Mouse (Mus musculus): ENCODE measurements around the gene Il31ra. TPM values are rescaled to one million over a fixed set of nuclear protein-coding genes. Genes with fewer than 3 reads are reported as not detected.

The Il31ra gene
- polyA plus RNA-seq, 1 experiment from 2014 or later = 0.06 TPM

- 60% methylated on average over 5 of the region's 5 CpGs for WGBS
- Histone ChIP-seq H3K27ac (ENCODE audit: low read length) (no peak overlapping the region), H3K4me2 (ENCODE audit: low read depth, low read length) (no peak overlapping the region), H3K4me3 (ENCODE audit: low read length) (no peak overlapping the region), H3K36me3 (ENCODE audit: control insufficient read depth, insufficient read depth, low read length) (no peaks in the 10 kb centered on the region), H3K4me1 (ENCODE audit: control insufficient read depth, insufficient read depth, low read length) (no peaks in the 10 kb centered on the region), H3K9ac (ENCODE audit: low read depth, low read length) (no peak overlapping the region), H3K27me3 (replicated peaks; ENCODE audit: control insufficient read depth, insufficient read depth, low read length) (no peaks in the 10 kb centered on the region), H3K9me3 (ENCODE audit: control insufficient read depth, low read length) (no peaks in the 10 kb centered on the region)
- no peak for ATAC-seq
Observed at GRCm38 (mm10) chr13:112512824-112513223, 81.3 kb downstream of the Il31ra start.

DNA sequence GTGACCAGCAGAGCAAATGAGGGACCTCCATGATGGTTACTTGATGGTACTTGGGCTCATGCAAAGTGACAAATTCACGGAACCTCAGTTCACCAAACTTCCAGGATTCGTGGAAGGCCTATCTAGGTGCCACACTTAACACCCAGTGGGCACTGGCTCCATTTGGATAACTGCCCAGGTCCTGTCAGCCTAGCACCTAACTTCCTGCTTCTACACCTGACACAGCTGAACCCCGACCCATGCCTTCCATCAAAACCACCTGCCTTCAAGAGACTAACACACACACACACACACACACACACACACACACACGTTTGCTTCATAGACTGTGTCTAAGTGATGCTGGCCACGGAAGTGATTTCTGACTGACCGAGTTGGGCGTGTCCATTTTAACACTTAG, 82.3 kb downstream of the Il31ra start:
- Histone ChIP-seq H3K4me2 (ENCODE audit: low read depth, low read length) (no peak overlapping the region), H3K36me3 (ENCODE audit: control insufficient read depth, insufficient read depth, low read length) (no peaks in the 10 kb centered on the region), H3K27ac (ENCODE audit: low read length) (no peak overlapping the region), H3K9ac (ENCODE audit: low read depth, low read length) (no peak overlapping the region), H3K4me1 (ENCODE audit: control insufficient read depth, insufficient read depth, low read length) (no peaks in the 10 kb centered on the region), H3K27me3 (replicated peaks; ENCODE audit: control insufficient read depth, insufficient read depth, low read length) (no peaks in the 10 kb centered on the region), H3K4me3 (ENCODE audit: low read length) (no peak overlapping the region), H3K9me3 (ENCODE audit: control insufficient read depth, low read length) (no peaks in the 10 kb centered on the region)
- WGBS = 86% methylated on average over 7 of the region's 7 CpGs
- no peak for ATAC-seq

DNA sequence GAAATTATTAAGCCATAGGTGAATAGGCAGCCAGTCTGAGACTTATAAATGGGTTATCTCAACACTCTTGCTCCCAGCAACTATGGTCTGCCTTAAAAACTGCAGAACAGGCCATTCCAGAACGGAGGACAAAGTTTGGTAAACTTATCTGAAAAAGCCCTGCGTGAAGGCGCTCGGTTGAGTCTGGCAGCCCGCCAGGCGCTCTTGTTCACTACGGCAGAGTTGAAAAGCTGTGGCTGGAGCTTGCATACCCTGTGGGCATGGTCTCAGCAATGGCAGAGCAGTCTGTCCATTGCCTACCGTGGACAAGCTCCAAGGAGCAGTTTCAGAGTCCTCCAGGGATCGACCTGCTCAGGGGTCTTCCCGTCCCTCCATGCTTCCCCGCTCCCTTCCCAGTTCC, 82.9 kb downstream of the Il31ra start:
- Histone ChIP-seq H3K27me3 (replicated peaks; ENCODE audit: control insufficient read depth, insufficient read depth, low read length) (no peaks in the 10 kb centered on the region), H3K4me1 (ENCODE audit: control insufficient read depth, insufficient read depth, low read length) (no peaks in the 10 kb centered on the region), H3K9me3 (ENCODE audit: control insufficient read depth, low read length) (no peaks in the 10 kb centered on the region), H3K36me3 (ENCODE audit: control insufficient read depth, insufficient read depth, low read length) (no peaks in the 10 kb centered on the region), H3K4me2 (ENCODE audit: low read depth, low read length) (no peak overlapping the region), H3K4me3 (ENCODE audit: low read length) (no peak overlapping the region), H3K27ac (ENCODE audit: low read length) (no peak overlapping the region), H3K9ac (ENCODE audit: low read depth, low read length) (no peak overlapping the region)
- no peak for ATAC-seq
- 66% methylated on average over 11 of the region's 11 CpGs for WGBS

GRCm38 (mm10) chr13:112510437-112511212, 83.5 kb downstream of the Il31ra start:
- Histone ChIP-seq H3K9me3 (ENCODE audit: control insufficient read depth, low read length) (no peaks in the 10 kb centered on the region), H3K4me3 (ENCODE audit: low read length) (no peak overlapping the region), H3K27me3 (replicated peaks; ENCODE audit: control insufficient read depth, insufficient read depth, low read length) (no peaks in the 10 kb centered on the region), H3K36me3 (ENCODE audit: control insufficient read depth, insufficient read depth, low read length) (no peaks in the 10 kb centered on the region), H3K9ac (ENCODE audit: low read depth, low read length) (no peak overlapping the region), H3K4me1 (ENCODE audit: control insufficient read depth, insufficient read depth, low read length) (no peaks in the 10 kb centered on the region), H3K4me2 (ENCODE audit: low read depth, low read length) (no peak overlapping the region), H3K27ac (ENCODE audit: low read length) (no peak overlapping the region)
- no peak for ATAC-seq
- WGBS = 90% methylated on average over 19 of the region's 19 CpGs

- no peak overlapping the region for H3K4me2 ChIP-seq (ENCODE audit: low read depth, low read length)
- H3K4me3 ChIP-seq (ENCODE audit: low read length) = no peak overlapping the region
- WGBS = 26% methylated on average over 4 of the region's 4 CpGs
- ATAC-seq = peak; percentile 62
- H3K9ac ChIP-seq (ENCODE audit: low read depth, low read length) = no peak overlapping the region
- H3K4me1 ChIP-seq (ENCODE audit: control insufficient read depth, insufficient read depth, low read length) = no peaks in the 10 kb centered on the region
- H3K27me3 ChIP-seq (replicated peaks; ENCODE audit: control insufficient read depth, insufficient read depth, low read length) = no peaks in the 10 kb centered on the region
- H3K36me3 ChIP-seq (ENCODE audit: control insufficient read depth, insufficient read depth, low read length) = peaks cover 5% of the 10 kb centered on the region; the same call in 1 of the 2 replicates
- H3K27ac ChIP-seq (ENCODE audit: low read length) = no peak overlapping the region
- no peaks in the 10 kb centered on the region for H3K9me3 ChIP-seq (ENCODE audit: control insufficient read depth, low read length)
Observed at GRCm38 (mm10) chr13:112509465-112509864, 84.7 kb downstream of the Il31ra start.

DNA sequence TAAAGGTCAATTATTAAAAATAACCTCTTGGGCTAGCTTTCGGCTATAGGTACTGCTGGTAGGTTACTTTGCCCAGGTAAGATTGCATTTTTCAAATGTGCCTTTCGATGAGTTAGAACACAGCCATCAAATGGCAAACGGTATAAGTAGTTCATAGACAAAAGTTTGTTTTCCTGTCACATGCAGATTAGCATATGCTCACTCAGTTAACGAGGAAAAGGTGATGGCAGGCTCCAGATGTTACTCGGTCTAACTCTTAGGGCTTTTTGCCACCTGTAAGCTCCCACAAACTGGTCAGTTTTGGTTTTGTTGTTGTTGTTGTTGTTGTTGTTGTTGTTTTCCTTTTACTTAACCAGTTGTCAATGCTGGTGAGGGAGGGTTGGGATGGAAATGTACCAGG, 85.7 kb downstream of the Il31ra start:
- Histone ChIP-seq H3K27ac (ENCODE audit: low read length) (no peak overlapping the region), H3K4me2 (ENCODE audit: low read depth, low read length) (no peak overlapping the region), H3K27me3 (replicated peaks; ENCODE audit: control insufficient read depth, insufficient read depth, low read length) (no peaks in the 10 kb centered on the region), H3K4me3 (ENCODE audit: low read length) (no peak overlapping the region), H3K4me1 (ENCODE audit: control insufficient read depth, insufficient read depth, low read length) (no peaks in the 10 kb centered on the region), H3K36me3 (ENCODE audit: control insufficient read depth, insufficient read depth, low read length) (peaks cover 9% of the 10 kb centered on the region; the same call in 1 of the 2 replicates), H3K9ac (ENCODE audit: low read depth, low read length) (no peak overlapping the region), H3K9me3 (ENCODE audit: control insufficient read depth, low read length) (no peaks in the 10 kb centered on the region)
- no peak for ATAC-seq
- WGBS = 89% methylated on average over 5 of the region's 5 CpGs

DNA sequence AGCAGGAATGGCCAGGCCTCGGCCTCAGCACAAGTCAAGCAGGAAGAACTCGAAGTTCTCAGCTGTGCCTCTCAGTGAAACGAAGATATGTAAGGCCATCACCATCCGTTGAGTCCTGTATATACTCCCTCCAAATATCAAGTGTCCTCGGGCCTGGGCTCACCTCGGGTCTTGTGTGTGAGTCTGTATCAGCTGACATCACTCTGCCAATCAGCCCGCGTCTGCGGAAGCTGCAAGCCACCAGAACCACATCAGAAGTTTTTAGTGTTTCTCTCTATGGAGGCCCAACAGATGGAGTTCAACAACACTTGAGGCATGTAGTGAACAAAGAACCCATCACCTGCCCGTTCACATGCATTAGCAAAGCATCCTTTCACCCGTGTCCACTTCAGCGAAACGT, 86.5 kb downstream of the Il31ra start:
- WGBS = 86% methylated on average over 13 of the region's 13 CpGs
- no peaks in the 10 kb centered on the region for H3K9me3 ChIP-seq (ENCODE audit: control insufficient read depth, low read length)

GRCm38 (mm10) chr13:112506766-112507165, 87.4 kb downstream of the Il31ra start:
- Histone ChIP-seq H3K4me1 (ENCODE audit: control insufficient read depth, insufficient read depth, low read length) (no peaks in the 10 kb centered on the region), H3K9me3 (ENCODE audit: control insufficient read depth, low read length) (no peaks in the 10 kb centered on the region), H3K27ac (ENCODE audit: low read length) (no peak overlapping the region), H3K4me3 (ENCODE audit: low read length) (no peak overlapping the region), H3K36me3 (ENCODE audit: control insufficient read depth, insufficient read depth, low read length) (peaks cover 9% of the 10 kb centered on the region; the same call in 1 of the 2 replicates), H3K9ac (ENCODE audit: low read depth, low read length) (no peak overlapping the region), H3K27me3 (replicated peaks; ENCODE audit: control insufficient read depth, insufficient read depth, low read length) (no peaks in the 10 kb centered on the region), H3K4me2 (ENCODE audit: low read depth, low read length) (no peak overlapping the region)
- ATAC-seq = no peak
- WGBS = 85% methylated on average over 13 of the region's 13 CpGs

More for the DNA sequence above, 86.5 kb downstream of the Il31ra start:
- no peaks in the 10 kb centered on the region for H3K27me3 ChIP-seq (replicated peaks; ENCODE audit: control insufficient read depth, insufficient read depth, low read length)
- H3K27ac ChIP-seq (ENCODE audit: low read length) = no peak overlapping the region
- H3K36me3 ChIP-seq (ENCODE audit: control insufficient read depth, insufficient read depth, low read length) = peaks cover 9% of the 10 kb centered on the region; the same call in 1 of the 2 replicates
- ATAC-seq = no peak
- H3K9ac ChIP-seq (ENCODE audit: low read depth, low read length) = no peak overlapping the region
- H3K4me2 ChIP-seq (ENCODE audit: low read depth, low read length) = no peak overlapping the region
- H3K4me3 ChIP-seq (ENCODE audit: low read length) = no peak overlapping the region
- no peaks in the 10 kb centered on the region for H3K4me1 ChIP-seq (ENCODE audit: control insufficient read depth, insufficient read depth, low read length)

- 82% methylated on average over 6 of the region's 6 CpGs for WGBS
- ATAC-seq = no peak
- no peaks in the 10 kb centered on the region for H3K4me1 ChIP-seq (ENCODE audit: control insufficient read depth, insufficient read depth, low read length)
- H3K27ac ChIP-seq (ENCODE audit: low read length) = no peak overlapping the region
- no peaks in the 10 kb centered on the region for H3K27me3 ChIP-seq (replicated peaks; ENCODE audit: control insufficient read depth, insufficient read depth, low read length)
- no peaks in the 10 kb centered on the region for H3K9me3 ChIP-seq (ENCODE audit: control insufficient read depth, low read length)
- H3K4me3 ChIP-seq (ENCODE audit: low read length) = no peak overlapping the region
- H3K9ac ChIP-seq (ENCODE audit: low read depth, low read length) = no peak overlapping the region
- H3K36me3 ChIP-seq (ENCODE audit: control insufficient read depth, insufficient read depth, low read length) = peaks cover 9% of the 10 kb centered on the region; the same call in 1 of the 2 replicates
- no peak overlapping the region for H3K4me2 ChIP-seq (ENCODE audit: low read depth, low read length)
Observed at GRCm38 (mm10) chr13:112505436-112505835, 88.7 kb downstream of the Il31ra start.

DNA sequence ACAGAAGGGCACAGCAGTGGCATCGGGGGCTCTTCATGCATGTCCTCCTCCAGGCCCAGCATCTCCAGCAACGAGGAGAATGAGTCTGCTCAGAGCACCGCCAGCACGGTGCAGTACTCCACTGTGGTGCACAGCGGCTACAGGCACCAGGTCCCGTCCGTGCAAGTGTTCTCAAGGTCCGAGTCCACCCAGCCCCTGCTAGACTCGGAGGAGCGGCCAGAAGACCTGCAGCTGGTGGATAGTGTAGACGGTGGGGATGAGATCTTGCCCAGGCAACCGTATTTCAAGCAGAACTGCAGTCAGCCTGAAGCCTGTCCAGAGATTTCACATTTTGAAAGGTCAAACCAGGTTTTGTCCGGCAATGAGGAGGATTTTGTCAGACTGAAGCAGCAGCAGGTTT, 90.3 kb downstream of the Il31ra start:
- H3K4me2 ChIP-seq (ENCODE audit: low read depth, low read length) = no peak overlapping the region
- H3K4me3 ChIP-seq (ENCODE audit: low read length) = no peak overlapping the region
- no peaks in the 10 kb centered on the region for H3K4me1 ChIP-seq (ENCODE audit: control insufficient read depth, insufficient read depth, low read length)
- H3K9me3 ChIP-seq (ENCODE audit: control insufficient read depth, low read length) = no peaks in the 10 kb centered on the region
- no peak overlapping the region for H3K9ac ChIP-seq (ENCODE audit: low read depth, low read length)
- ATAC-seq = no peak
- peaks cover 12% of the 10 kb centered on the region for H3K36me3 ChIP-seq (ENCODE audit: control insufficient read depth, insufficient read depth, low read length)
- 92% methylated on average over 13 of the region's 13 CpGs for WGBS
- no peak overlapping the region for H3K27ac ChIP-seq (ENCODE audit: low read length)
- no peaks in the 10 kb centered on the region for H3K27me3 ChIP-seq (replicated peaks; ENCODE audit: control insufficient read depth, insufficient read depth, low read length)
